Mouse (Mus musculus) CD8-positive naive resting alpha-beta T cell, adult 2 months (primary cell): ENCODE data around the gene Dap3.
A peak's percentile ranks its signal among the peaks of the same experiment; 100 is the strongest.
"Not testable (repeated sequence)": the region's sequence is repeated elsewhere in the genome, so short reads cannot be mapped to it uniquely, and the experiment has no call there.

ENCODE experiments used
- DNase-seq, 2 experiments: peaks; one replicate each; pipeline ENCODE4 v3.0.0; 2022; ENCODE audit warnings: low read depth in 2 of 2, low spot score in 2 of 2

Gene Dap3

GRCm38 (mm10) chr3:88913511-88914383, 37.2 kb downstream of the Dap3 start, which contains the start of gene Msto1:
Gene Msto1 (minus strand): TSS chr3:88913999.
- peak; percentile 87 to 89 for DNase-seq

- DNase-seq = no peak
Measured at GRCm38 (mm10) chr3:88912585-88912984, 38.4 kb downstream of the Dap3 start.

GRCm38 (mm10) chr3:88906393-88907159, 44.4 kb downstream of the Dap3 start:
- DNase-seq = no peak

- no peak for DNase-seq
Measured at GRCm38 (mm10) chr3:88905741-88906140, 45.2 kb downstream of the Dap3 start.

- DNase-seq = no peak
Measured at GRCm38 (mm10) chr3:88905209-88905608, 45.8 kb downstream of the Dap3 start.

GRCm38 (mm10) chr3:88904803-88905202, 46.2 kb downstream of the Dap3 start:
- DNase-seq = no peak

- not testable (repeated sequence) for DNase-seq
Measured at GRCm38 (mm10) chr3:88893011-88893410, 58.0 kb downstream of the Dap3 start.

GRCm38 (mm10) chr3:88882536-88882935, 68.4 kb downstream of the Dap3 start:
- DNase-seq = not testable (repeated sequence)
